Mouse (Mus musculus) layer of hippocampus, postnatal 36 days (tissue): Measurements from ENCODE around the gene Lpcat2. TPM values are rescaled to one million over a fixed set of nuclear protein-coding genes. Genes with fewer than 3 reads are reported as not detected.
"Not testable (repeated sequence)": the region's sequence is repeated elsewhere in the genome, so short reads cannot be mapped to it uniquely, and the experiment has no call there.

Experiments used
- DNase-seq, 2 experiments: peaks; one replicate each; pipeline ENCODE4 v3.0.0; 2022
- total RNA-seq, 2 experiments: library from RNA; stranded (reverse); gene quantifications; 2 replicates each; pipeline ENCODE4 v1.2.3; 2021

Lpcat2 gene
- total RNA-seq, 2 experiments from 2014 or later = 8.8 to 9.5 TPM

DNA sequence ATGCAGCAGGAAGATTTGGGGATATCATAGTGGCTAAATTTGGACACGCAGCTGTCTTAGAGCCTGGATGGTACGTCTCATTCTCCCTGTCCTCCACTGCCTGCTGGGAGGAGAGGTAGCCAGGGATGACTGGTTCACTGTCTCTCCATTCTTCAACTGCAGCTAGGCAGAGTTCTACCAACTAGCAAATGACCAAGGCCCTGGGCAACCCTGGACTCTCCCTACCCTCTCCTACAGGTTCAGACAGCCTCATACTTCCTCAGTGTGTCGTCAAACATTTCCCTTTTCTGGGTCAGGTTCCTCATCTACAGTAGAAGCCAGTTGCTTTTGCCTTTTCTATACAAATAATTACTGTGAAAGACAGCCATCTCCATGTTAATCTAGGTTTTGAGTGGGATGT, 466 bp upstream of the Lpcat2 start:
- no peak for DNase-seq

DNA sequence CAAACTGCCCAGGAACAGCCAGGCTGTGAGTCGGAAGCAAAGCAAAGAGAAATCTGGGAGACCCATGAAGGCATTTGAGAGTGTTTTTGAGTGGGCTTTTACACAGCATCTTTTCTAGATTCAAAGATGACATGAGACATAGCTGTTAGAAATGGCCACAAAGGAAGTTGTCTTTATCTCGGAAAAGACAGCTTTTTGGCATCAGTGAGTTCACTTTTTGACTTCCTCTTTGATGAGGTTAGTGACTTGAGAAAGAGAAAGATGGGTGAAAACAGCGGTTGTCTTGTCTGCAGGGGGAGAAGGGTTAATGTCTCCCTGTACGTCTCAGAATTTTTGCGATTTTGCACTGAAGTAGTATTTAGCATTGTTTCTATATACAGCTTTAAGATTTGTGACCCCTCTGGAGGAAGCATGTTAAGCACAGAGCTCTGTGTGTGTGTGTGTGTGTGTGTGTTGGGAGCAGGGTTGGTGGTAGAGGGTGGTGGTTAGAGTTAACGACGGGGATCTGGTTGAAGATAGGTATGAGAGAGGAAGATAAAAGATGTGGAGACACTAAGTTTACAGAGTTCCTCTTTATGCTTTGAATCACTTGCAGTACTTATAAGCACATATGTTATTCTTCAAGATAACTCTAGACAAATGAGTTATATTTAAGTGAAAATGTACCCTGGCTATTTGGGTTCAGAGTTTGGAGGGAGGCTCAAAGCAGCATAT, 1.3 kb downstream of the Lpcat2 start:
- DNase-seq = no peak

DNA sequence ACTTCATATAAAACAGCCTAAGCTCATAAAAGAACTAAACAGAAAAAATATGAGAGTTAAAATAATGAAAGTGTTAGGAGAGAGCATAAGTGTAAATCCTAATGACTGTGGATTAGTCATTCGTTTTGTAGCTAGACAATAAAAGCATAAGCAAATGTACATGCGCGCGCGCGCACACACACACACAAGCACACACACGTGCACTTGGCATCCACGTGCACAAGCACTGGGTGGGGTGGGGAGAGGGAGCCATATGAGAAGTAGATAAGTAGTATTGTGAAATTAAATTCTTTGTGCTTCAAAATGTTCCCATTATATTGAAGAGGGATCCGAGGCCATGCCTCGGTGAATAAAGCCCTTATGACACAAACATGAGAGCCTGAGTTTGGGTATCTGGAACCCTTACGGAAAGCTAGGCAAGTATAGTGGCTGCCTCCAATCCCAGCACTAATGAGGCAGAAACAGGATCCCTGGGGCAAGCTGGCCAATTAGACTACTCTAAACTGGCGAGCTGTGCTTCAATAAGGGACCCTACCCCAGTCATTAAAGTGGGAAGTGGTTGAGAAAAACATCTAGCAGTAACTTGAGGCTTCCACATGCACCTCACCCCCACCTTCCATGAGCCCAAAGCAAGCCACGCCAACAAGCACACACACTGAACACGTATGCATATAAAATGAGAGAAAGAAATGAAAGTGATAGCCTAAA, 3.5 kb downstream of the Lpcat2 start:
- no peak for DNase-seq

DNA sequence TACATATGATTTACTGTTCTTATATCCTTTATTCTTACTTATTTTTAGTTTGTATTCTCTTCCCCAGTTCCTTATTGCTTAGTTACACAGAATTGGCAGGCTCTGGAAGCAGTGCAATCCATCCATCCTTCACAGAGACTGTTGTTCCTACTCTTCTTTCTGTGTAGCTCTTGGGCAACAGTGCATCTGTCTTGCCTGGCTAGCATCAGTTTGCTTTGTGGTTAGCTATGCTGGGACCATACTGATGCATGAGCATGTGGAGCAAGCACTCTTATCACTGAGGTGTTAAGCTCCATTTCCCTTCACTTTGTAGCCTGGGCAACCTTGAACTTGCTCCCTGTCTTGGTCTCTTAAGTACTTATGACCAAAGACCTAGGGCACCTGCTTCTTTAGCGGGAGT, 6.8 kb downstream of the Lpcat2 start:
- no peak for DNase-seq

DNA sequence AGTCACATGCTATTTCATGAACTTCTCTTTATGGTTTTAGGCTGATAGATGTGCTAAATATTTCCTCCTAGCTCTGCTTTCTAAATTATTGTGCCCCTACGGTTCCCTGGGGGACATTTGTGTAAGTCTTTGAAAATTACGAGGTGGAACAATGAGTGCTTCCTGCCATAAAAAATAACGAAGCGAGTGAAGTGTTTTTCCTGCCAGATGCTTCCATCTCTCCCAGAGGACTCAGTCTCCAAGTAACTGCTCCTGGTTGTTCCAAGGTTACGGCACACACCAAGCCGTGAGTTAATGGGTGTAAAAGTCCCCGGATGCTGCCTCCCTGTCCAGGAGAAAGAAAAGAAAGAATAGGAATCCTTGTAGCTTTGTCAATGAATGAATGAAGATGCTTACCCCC, 15.1 kb downstream of the Lpcat2 start:
- DNase-seq = no peak

DNA sequence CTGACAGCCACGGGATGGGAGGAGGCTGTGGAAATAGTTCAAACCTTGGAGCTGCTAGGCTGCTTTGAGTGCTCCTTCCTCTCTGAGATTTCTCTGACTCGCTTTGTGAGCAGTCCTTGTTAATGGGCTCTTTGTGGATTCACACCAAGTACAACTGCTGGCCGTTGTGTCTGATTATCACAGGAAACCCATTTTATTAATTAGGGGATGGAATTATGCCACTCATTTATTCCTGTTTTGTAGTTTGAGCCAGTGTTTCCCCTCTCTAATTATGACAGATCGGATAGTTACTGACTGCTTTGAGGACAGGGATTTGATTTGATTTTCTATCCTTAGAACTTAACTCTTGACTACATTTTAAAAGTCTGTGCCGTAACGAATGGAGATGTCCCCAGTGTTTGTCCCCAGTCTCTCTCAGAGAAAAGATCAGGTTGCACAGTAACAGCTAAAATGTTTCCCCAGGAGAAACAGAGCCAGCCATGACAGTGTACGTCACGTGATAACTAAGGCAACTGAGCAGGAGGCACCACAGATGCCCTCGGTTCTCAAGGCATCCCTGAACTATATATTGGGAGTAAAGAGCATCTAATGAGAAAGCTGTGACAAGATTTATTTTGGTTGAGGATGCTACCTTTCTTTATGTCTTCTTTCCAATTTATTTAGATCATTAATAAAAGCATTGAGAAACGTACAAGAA, 17.1 kb downstream of the Lpcat2 start:
- no peak for DNase-seq

DNA sequence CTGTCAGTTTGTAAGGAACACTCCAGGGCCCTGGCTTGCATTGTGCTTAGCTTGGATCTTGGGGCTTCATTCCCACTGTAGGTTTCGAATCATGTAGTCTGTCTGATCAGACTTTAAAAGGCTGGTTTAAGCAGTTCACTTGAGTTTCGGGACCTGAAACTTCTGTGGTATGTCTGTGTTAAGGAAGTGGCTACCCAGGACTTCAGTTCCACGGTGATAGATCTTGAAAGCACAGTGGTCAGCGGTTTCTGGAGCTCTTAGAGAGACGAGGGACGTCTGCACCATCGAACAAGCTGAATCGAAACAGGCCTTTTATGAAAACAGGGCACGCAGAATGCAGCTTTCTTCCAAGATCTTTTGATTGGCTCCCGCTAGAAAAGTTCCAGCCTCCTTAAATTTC, 20.7 kb downstream of the Lpcat2 start:
- DNase-seq = no peak

DNA sequence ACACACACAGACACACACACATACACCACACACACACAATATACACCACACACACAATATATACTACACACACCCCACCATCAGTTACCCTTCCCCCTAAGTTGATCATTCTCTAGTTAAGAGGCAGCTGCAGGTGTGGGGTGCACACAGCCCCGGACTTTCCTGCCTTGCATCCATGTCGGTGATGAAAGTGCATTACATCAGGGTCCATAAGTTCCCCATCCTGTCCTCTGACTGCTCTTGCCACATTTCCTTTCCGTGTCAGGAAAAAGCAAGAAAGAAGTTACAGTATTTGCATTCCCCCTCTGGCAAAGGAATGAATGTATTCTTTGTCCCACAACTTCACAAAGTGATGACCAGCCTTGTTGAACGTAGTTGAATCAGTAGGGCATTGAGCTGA, 26.1 kb downstream of the Lpcat2 start:
- DNase-seq = no peak

DNA sequence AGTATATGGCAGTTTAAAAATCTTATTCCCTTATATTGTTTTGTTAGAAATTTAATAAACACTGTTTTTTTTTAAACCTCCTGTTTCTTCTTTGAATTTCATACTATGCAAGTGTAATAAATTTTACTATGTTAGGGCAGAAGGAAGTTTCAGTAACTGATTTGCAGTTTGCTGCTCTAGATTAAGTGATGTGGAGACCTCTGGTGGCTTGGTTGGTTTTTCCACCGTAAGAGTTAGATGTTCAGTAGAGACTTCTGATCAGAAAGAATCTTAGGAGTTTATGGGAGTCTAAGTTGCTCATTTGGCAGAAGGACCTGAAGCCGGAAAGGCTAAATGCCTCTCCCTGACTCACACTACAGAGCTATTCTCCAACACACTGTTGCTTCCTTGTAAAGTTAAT, 28.6 kb downstream of the Lpcat2 start:
- no peak for DNase-seq

DNA sequence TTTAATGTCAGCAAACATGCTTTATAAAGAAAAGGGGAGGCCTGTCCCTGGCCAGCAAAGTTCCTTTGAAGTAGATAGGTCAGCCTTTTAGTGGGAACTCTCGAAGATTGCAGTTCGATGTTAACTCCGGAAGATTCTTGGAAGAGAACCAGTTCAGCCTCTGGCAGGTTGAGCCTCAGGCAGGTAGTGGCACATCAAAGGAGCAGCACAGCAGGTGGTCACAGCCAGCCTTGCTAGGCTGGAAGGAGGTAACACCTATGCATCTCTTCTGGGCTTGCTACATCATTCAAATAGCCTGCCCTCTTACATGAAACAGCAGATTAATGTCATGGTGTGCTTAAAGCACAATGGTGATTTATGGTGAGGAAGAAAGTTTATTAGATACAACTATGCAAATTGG, 37.1 kb downstream of the Lpcat2 start:
- DNase-seq = not testable (repeated sequence)

DNA sequence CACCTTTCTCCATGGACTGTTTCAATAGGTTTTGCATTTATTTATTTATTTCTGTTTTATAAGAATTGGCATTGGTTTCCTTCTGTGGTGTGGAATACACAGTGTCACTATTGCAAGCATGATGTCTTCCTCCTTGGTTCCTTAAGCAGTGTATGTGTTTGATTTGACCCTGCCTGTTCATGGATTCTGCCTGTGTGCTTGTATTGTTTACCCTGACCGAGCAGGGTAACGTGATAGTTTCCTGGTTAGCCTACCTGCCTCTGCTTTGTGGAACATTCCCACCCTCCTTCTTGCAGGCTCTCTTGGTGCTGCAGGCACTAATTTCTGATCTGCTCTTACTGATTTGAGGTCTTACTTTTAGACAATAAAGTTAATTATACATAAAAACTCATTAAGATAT, 38.7 kb downstream of the Lpcat2 start:
- DNase-seq = no peak

DNA sequence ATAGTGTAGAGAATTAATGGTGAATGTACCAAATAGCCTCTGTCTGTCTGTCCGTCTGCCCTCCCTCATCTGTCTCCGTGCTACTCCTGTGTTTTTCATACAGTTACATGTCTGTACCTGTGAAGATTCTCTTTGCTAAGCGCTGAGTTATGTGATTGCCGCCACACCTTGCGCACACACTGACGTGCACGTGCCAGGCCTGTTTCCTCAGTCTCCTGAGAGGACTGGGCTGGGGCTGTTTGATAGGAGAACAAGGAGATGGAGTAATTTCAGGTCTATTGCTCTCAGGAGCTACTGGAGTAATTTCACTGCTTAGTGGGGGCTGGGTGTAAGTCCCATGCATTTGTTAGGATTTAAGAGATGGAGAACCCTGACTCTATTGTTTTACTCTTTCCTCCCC, 39.9 kb downstream of the Lpcat2 start:
- no peak for DNase-seq

DNA sequence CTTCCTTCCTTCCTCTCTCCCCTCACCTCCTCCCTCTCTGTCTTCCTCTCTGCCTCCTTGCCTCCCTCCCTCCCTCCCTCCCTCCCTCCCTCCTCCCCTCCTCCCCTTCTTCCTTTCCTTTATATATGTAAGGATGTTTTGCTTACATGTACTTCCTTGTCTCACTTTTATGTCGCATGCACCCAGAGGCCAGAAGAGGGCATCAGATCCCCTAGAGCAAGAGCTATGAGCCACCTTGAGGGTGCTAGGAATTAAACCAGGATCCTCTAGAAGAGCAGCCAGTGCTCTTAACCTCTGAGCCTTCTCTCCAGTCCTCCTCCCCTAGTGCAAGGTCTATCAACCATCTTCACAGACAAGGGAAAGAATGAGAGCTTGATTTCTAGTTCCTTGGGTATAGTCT, 40.9 kb downstream of the Lpcat2 start:
- no peak for DNase-seq

DNA sequence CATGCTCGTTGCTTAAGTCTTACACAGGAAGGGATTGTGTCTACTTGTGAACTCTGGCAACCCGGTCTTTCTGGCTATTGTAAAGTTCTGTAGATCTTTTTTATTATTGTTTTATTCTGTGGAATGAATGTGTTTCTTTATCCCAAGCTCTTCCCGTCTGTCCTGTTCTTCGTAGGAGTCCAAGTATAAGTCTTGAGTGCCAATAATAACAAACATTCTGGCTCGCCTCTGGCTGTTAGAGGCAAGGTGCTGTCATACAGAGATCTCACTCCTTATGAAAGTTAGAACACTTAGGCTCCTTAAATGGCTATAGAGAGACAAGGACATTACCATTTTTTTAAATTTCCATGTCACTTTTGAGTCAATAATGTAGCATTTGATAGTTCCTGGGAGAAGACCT, 41.5 kb downstream of the Lpcat2 start:
- DNase-seq = no peak

DNA sequence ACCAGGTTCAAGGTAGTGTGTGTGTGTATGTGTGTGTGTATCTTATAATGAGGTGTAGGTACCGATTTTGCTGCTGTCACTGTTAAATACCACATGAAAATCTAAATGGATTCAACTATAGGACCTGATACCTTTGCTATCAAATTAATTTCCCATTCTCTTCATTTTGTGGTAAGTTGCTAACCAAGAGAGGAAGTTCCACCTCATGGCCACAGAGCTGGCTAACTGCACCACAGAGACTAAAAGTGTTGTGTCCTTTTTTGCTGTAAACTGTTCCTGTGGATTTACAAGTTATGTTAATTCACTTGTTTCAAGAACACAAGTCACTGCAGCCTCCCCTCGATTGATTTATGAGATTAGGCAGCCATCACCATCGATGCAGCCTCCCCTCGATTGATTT, 42.7 kb downstream of the Lpcat2 start:
- no peak for DNase-seq

DNA sequence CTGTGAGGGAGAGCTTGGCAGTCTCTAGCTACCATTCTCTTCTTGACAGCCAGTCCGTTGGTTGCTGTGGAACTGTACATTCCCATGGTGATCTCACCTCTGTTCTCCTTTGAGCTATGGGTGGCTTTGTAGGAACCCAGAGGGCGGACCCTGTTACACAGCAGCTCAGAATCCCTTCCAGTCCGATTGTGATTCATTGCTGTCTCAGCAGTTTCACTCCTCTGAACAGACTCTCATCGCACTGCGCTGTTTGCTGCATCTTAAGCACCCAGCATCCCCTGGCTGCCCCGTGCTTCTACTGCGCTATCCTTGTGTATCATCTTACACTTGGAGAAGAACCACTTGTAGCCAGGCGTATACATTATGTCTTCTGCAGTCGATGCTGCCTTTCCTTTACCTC, 44.5 kb downstream of the Lpcat2 start:
- no peak for DNase-seq

DNA sequence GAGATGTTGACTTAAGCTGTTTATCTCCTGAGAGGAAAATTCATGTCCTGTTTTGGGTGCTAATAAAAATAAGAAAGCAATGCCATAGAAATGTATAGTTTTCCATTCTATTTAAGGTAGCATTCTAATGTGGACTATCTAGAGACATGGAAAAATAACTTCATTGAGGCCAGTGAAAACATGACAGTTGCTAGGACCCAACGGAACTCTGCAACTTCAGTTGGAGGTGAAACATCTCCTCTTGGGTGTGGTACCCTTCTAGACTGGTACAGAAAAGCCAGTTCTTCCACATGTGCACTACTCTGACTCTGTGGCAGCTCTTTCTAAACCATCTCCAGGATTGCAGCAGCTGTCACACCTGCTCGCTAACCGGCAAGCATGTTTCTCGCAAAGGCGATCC, 46.0 kb downstream of the Lpcat2 start, which contains the start of gene Capns2:
Capns2 (plus strand) TSS at position 301 of the 400 bp plus-strand sequence.
- no peak for DNase-seq

DNA sequence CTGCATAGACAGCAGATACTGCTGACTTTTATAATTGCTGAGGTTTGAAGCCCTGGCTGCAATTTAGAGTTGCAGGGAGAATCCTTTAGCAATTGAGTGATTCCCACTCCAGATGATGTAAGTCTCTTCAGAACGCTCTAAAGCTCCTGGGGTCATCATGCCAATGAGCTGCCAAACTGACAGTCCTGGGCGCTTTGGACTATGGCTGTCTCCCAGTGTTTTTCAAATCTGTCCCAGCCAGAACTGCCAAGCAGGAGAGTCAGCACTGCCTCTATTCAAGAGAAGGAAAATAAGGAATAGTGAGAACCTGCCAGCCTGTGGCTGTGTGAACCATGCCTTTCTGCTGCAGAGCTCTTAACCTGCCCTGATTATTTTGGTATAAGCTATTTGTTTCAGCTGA, 47.8 kb downstream of the Lpcat2 start:
- no peak for DNase-seq

DNA sequence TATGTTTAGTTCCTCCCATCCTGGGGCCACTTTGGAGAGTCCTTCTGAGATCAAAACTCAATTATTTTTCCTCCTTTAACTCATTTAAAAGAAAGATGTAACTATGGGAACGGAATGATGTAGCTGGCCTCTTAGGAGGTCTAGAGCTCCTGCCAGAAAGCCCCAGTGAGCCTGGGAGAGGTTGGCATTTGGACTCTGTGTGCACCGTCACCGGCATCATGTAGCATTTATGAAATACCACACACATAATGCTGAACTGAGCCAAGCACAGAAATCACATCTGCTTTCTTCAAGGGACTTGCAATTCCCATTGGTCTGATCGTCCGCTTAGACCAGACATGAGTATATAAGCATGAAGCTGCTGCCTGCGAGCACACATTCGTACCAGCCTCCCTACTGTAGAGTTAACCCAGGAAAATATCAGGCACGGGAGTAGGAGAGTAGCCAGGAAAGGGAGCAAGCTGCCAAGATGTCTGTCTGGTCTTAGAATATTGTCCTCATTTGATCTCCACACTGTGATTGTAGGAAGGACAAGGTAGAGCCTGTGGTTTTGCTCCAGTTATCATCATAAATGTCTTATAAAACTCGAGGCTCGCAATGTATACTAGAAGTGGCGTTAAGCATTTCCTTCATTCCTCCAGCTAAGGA, 48.5 kb downstream of the Lpcat2 start:
- DNase-seq = no peak

DNA sequence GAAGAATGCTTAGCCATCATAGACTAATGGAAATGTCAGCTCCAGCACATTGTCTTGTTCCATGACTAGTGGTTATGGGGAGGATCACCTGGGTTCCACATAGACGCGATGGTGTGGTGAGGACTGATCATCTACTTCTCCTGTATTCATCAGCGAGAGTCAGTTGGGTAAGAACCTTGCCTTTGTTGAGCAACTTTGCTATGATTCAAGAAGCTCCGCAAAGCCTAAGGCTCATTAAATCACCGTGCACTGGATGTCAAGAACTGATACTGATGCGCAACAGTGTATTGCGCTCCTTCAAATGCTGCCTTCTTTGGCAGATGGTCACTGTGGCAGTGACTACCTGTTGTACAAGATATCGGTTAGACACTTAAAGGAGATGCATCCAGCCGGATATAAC, 51.4 kb downstream of the Lpcat2 start:
- DNase-seq = no peak

DNA sequence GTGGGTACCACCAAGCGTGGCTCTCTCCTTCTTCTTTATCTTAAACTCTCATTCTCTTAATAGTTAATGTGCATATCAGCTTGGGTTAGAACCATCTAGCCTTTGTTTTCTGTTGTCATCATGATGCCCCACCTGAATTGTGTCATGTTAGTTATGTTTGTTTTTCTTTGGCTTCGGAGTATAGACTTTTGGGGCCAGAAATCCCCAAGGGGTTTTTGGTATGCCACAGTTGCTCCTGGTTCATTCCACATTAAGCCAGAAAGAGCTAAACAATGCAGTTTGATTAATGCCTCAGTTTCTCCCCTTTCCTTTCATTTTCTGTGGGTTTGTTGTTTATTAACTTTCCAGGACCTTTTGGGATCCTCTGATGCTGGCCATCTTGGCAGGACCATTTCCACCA, 53.3 kb downstream of the Lpcat2 start:
- DNase-seq = no peak

DNA sequence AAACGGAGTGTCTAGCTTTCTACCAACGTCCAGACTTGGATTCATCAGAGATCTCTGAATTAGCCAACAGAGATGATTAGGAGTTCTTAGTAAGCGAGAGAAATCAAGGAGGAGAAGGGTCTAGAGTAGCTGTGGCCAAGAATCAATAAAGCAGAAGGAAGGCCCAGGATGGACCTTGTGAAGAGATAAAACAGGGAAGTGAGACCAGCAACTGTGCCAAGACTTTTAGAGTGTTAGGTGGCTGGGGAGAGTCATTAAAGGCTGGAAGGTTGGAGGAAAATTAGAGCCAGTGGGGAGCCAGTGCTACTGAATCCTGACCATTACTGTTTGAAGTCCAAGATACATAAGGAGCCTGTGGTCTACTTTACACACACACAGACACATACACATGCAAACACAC, 56.3 kb downstream of the Lpcat2 start:
- no peak for DNase-seq

DNA sequence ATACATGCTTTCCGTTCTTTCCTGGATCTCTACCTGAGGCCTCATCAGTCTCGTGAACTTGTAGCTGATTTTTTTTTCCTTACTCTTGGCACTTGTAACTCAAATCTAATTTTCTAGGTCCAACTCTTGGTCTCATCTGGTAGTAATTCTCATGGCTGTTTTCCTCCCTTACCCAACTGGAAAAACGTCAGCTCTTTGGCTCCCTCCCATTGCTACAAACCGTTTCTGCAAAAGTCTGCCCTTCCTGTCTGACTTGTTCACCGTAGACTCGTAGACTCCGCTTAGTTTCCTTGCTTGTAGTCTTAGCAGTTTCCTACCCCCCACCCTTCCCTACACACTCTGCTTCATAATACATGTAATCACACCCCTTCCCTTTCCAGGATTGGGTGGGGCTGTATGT, 58.3 kb downstream of the Lpcat2 start:
- no peak for DNase-seq
